Mouse (Mus musculus) skeletal muscle tissue, adult 2 months (tissue): ENCODE measurements around the gene Fcer1g.

Experiments
- DNase-seq: peaks from one replicate; pipeline ENCODE4 v3.0.0-alpha.2; 2012; ENCODE audit warnings: low read depth, low spot score

Gene Fcer1g

DNA sequence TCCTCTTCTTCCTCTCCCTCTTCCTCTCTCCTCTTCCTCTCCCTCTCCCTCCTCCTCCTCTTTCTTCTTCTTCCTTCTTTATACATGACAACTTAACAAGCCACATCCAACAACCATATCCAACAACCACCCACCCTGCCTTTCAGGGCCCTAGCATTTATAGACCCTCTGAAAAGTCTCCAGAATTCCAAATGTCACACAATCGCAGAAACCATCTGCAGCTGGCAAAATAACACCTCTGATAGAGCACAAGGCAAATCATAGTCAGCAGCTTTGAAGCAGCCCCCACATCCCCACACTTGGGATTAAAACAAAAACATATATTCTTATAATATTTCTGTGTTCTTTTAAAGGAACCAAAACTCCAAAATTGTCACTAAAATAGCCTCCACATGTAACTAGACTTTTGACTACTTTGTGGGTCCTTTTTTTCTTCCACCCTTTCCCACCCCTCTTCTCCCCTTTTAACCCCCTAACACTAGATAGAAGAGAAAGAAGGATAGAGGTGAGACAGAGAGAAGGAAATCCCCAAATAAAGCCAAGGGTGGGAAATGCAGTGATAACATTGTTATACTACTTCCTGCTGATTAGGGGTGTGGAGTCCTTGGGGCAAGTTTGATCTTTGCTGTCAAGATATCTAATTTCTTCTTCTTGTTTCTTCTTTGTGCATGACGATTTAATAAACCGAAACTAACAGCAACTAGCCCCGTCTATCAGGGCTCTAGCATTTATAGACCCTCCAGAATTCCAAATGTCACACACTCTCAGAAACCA is 32.0 kb upstream of the Fcer1g start:
- DNase-seq = no peak

GRCm38 (mm10) chr1:171263666-171264461 is 29.7 kb upstream of the Fcer1g start:
- DNase-seq = no peak

DNA sequence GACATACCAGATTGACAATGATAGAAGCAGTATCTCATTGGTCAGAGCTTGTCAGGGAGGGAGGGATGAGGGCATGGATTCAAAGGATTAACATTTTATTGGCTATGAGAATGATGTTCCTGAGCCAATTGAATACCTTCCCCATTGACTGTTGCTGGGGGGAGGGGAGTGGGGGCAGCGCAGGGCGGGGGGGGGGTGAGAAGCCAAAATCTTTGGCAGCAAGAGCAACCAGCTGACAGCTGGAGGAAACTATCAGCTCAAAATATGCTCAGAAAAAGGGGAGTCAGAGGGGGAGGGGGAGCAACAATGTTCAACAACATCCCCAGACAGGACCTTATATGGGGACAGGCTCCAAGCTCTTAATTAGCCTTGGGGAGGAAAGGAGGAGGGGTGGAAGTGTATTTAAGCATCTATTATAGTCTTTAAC is 29.0 kb upstream of the Fcer1g start:
- peak; percentile 68 for DNase-seq

DNA sequence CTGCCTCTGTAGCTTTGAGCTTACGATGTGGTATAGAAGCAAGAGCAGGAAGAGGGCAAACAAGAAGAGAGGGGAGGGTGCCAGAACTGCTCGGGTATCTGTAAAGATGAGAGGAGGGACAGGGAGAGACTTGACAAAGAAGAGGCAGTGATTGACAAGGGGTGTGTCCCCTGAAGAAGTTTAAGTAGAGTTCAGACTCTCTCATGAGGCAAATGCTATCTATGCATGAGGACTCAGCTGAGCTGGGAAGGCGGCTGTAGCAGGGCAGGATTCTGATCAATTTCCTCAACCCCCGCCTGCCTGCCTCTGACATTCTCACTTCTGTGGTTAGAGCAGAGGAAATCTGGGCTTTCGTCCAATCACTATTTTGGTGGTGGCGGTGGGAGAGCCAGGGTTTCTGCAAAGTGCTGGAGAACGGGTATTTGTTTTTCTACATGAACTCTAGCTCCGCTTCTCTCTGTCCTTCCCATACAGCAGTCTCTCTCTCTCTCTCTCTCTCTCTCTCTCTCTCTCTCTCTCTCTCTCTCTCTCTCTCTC is 28.5 kb upstream of the Fcer1g start:
- DNase-seq = peak; percentile 70

DNA sequence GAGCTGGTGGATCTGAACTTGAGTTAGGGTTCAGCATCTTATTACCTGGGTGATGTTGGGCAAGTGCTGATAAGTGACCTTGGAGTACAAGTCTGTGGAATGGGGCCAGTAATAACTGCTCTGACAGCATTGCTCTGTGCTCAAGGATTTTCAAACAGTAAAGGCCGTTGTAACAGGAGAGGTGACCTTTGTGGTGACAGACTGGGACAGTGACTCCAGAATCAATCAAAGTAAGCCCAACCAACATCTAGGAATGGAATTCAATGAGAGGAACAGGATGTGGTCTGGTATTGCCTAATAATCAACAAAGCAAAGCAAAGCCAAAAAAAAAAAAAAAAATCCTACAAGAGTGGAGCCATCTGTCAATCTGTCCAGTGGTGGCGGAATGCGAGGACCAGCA is 26.2 kb upstream of the Fcer1g start:
- DNase-seq = no peak

DNA sequence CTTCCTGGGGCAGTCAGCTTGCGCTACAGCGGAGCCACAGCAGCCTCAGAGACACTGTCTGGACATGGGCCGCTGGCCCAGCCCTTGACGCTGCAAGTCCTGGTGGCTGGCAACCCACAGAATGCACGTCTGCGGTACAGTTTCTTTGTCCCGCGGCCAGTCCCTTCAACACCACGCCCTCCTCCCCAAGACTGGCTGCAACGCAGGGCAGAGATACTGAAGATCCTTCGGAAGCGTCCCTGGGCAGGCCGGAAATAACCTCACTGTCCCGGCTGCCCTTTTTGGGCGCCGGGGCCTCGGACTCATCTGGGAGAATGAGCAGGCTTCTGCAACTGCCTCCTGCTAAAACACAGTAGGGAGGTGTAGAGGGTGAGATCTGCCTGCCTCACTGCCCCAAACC is 24.8 kb upstream of the Fcer1g start:
- no peak for DNase-seq

DNA sequence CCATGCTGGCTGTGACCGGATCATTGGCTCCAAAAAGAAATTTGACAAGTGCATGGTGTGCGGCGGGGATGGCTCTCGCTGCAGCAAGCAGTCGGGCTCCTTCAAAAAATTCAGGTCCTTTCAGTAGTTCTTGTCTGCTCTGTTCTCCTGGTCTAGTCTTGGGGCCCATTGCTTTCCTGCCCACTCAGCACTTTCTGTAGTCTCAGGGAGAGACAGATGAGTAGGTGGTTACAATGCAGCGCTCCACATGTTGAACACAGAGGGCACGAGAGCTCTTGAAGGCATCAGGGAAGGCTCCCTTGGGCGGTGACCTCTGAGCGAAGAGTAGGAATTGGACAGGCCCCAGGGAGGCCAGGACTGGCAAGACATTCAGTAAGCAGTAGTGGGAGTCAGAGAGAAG is 23.6 kb upstream of the Fcer1g start:
- DNase-seq = no peak

GRCm38 (mm10) chr1:171256937-171257548 is 22.9 kb upstream of the Fcer1g start:
- DNase-seq = peak; percentile 62

DNA sequence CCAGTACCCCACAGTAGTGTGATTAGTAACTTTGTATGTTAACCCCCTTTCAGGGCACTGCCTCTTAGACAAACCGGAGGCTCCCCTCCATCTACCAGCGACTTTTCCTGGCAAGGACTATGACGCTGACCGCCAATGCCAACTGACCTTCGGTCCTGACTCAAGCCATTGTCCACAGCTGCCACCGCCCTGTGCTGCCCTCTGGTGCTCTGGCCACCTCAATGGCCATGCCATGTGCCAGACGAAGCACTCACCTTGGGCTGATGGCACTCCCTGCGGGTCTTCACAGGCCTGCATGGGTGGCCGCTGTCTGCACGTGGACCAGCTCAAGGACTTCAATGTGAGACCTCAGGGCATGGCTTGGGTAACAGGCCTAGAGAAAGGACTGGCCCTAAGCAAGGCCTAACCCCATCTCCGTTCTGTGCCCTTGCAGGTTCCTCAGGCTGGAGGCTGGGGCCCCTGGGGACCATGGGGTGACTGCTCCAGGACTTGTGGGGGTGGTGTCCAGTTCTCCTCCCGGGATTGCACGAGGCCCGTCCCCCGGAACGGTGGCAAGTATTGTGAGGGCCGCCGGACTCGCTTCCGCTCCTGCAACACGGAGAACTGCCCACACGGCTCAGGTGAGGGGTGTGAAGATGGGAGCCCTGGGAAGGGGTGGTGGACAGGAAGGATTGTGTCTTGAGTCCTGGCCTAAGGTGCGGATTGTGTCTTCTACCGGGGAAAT is 22.1 kb upstream of the Fcer1g start:
- DNase-seq = no peak

- DNase-seq = no peak
Measured at GRCm38 (mm10) chr1:171252415-171252814, 18.2 kb upstream of the Fcer1g start.

DNA sequence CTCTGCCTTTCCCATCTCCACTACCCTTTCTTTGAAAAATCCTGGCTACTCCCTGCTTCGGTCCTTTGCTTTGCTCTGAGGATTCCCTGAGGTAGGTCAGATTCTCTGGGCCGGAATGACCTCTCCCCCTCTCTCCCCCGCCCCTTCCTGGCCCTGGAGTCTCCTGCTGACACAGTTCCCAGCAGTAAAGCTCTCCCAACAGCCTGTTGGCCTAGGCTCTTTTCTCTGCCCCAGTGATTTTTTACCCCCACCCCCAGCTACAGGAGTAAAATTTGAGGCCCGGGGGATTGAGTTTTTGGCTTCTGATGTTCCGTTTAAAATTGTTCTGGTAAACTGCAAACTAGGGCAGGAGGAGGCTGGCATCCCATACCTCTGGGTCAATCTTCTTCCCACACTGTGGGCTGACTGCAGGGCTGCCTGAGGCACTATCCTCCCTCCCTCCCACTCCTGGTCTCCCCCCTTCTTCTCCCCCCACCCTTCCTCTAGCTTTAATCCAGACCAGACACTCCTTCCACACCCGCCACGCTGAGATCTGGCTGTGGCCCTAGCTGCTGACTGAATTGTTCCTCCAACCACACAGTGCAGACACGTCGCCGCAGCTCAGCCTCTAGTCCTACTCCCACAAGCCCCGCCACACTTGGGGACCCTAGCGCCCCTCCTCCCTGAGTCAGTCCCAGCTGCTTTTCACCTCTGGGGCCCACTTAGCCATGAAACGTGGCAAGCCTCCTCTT is 17.6 kb upstream of the Fcer1g start:
- no peak for DNase-seq

GRCm38 (mm10) chr1:171250680-171251593 is 16.8 kb upstream of the Fcer1g start, which contains the start of gene Ndufs2:
Ndufs2 (minus strand) TSS chr1:171251388.
- no peak for DNase-seq

DNA sequence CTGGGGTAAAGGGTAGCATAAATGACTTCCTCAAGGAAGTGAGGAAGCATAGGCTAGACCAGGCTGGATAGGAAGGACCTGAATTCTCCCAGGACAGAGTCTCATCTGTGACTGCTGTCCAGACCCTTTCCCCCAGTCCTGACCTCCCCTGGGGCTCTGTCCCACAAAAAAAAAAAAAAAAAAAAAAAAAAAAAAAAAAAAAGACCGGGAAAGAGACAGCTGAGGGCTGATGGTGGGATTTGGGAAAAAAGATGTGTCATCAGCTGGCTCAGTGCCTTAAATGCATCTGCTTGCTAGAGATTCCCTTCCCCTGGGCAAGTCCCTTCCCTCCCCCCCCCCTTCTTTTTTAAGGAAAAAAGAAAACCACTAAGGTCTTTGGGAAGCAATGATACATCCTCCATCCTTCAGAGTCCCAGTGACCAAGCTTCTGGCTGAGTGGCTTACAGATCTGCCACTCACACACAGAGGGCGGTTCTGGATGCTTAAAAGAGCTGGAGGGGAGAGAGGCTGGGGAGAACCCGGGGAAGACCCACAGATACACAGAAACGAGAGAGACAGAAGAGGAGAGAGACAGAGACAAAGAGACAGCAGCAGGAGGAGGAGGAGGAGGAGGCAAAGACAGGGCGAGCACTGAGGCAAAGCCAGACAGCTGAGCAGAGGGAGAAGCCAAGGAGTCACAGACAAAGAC is 15.9 kb upstream of the Fcer1g start, which contains the start of gene Adamts4:
Gene Adamts4 (plus strand): TSS at position 509 of the 688 bp plus-strand sequence.
- DNase-seq = no peak

GRCm38 (mm10) chr1:171248386-171249226 is 14.4 kb upstream of the Fcer1g start:
- no peak for DNase-seq

GRCm38 (mm10) chr1:171247916-171248315 is 13.8 kb upstream of the Fcer1g start:
- no peak for DNase-seq

- no peak for DNase-seq
Measured at GRCm38 (mm10) chr1:171247453-171247841, 13.3 kb upstream of the Fcer1g start.

DNA sequence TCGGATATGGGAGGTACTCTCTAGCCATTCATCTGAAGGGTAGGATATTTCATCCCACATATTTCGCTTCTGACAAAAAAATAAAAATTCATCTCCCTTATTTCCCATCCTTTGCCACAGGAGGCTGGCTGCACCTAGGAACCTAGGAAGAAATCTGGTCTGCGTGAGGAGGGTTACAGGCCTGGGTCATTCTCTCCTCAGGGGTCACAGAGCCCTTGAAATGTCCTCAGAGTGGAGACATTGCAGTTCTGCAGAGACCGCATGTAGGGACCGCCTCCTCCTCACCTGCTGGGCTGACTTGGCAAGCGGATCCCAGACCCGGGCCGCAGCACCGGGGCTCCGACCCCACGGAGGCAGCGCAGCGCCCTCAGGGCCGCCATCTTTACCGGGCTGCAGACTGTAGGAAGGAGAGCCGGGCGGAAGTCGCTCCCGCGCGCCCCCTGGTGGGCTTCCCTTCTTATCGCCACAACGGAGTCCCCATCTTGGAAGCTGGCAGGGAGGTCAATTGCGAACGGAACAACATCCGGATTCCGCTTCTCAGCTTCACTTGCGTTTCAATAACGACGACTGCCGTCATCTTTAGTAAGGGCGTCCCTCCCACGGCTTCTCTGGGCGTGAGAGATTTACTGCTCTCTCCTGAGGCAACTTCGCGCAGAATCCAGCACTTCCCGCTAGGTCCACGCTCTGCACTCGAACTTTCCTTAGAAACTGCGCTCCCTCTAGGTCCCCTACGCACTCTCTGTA is 12.7 kb upstream of the Fcer1g start:
- peak; percentile 99 for DNase-seq
